Mouse (Mus musculus) inflammation-experienced regulatory T-cells (primary cell): ENCODE measurements around the gene Olfr520. TPM values are rescaled to one million over a fixed set of nuclear protein-coding genes. Genes with fewer than 3 reads are reported as not detected.

ENCODE experiments used
- polyA plus RNA-seq, 2 experiments: library from polyadenylated mRNA; unstranded; fragments of 100-300 nt; shearing (Covaris generic); gene quantifications; one replicate each; pipeline ENCODE4 v1.2.1; 2017

The Olfr520 gene
- polyA plus RNA-seq: not detected

DNA sequence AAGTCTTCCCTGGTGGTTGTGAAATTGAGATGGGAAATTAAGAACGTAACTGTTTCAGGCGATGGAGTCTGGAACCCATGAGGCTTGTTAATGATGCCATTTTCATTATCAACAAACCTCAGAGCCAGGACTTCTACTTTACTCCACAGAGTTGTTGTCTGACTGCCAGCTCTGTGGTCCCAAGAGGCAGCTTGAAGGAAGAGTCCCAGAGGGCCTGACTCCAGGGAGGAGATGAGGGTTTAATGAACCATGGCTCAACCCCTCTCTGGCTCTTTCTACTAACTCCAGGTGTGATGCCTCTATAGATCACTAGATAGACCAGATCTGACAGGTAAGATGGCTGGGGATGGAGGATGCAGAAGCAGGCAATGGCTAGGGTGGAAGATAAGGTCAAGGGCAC, at the start of gene Olfr520:
Olfr520 (plus strand) TSS at position 301 of the 400 bp plus-strand sequence.

DNA sequence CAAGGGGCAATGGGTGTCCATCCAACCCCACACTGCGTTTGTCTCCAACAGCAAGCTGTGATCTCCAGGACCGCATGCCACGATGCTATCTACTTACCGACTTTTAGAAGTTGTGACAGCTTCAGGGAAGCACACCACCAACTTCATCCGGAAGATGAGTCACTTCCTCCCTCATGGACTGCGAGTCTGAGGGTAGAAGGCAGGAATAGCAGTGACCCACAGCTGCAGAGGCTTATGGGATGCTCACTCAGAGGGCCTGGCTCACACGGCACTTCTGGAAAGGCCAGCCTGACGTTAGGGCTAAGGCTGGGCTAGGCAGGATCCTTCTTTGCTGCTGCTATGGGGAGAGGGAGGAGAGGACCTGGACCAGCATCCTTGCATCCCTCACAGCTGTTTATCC, 18.9 kb upstream of the Olfr520 start, which contains the start of gene Slco2b1:
Slco2b1 (minus strand) TSS at position 175 of the 400 bp plus-strand sequence.

DNA sequence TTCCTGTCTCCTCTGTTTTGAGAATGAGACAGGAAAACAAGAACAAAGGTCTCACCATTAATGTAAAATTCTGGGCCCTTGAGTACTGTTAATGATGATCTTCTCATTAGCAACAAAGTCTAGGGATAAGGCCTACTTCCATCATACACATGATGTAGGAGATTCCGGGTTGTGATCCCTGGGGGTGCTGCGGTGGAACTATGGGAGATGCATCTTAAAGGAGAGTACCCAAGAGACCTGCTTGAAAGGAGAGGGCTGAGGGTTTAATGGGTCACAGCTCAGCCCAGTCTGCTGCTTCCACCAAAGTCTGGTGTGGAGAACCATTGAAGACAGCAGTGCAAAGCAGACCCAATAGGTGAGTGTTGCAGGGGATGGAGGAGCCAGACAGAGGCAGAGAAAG, 33.1 kb downstream of the Olfr520 start, which contains the start of gene Olfr521:
Olfr521 (plus strand) TSS at position 301 of the 400 bp plus-strand sequence.

Other genes starting within 250 kb of the Olfr520 start
- 1,000 to 10,000 TPM; 1,139 to 1,228 TPM for gene Rps3, start 246.5 kb upstream of the Olfr520 start, polyA plus RNA-seq
- 10 to 100 TPM; 12.5 to 15.5 TPM for gene Arrb1, start 194.8 kb upstream of the Olfr520 start, polyA plus RNA-seq
- 1 to 10 TPM; 2.3 to 2.8 TPM for gene Tpbgl, start 103.2 kb upstream of the Olfr520 start, polyA plus RNA-seq
- not detected for gene Slco2b1, start 18.9 kb upstream of the Olfr520 start, polyA plus RNA-seq
- gene Olfr521, start 33.2 kb downstream of the Olfr520 start, polyA plus RNA-seq: not detected
- gene Neu3, start 98.1 kb downstream of the Olfr520 start, polyA plus RNA-seq: 10 to 100 TPM; 27.4 to 28.0 TPM
- gene Xrra1, start 128.8 kb downstream of the Olfr520 start, polyA plus RNA-seq: under 1 TPM in 1 of 2 experiments, not detected in 1; 0.30 TPM
- 100 to 1,000 TPM; 417 to 439 TPM for gene Spcs2, start 133.2 kb downstream of the Olfr520 start, polyA plus RNA-seq